Mouse (Mus musculus) intestine, embryonic 14.5 days (tissue): ENCODE results near the gene Tmco4. TPM values are rescaled to one million over a fixed set of nuclear protein-coding genes. Genes with fewer than 3 reads are reported as not detected.

Experiments
- ATAC-seq: fragments of 200-750 bp; cut with Nextera tagmentation; replicated peaks from 2 replicates; pipeline ENCODE4 v1.8.0; 2017; ENCODE audit warnings: low read depth, moderate number of reproducible peaks, moderate TSS enrichment, moderate library complexity; ENCODE audit not compliant: low FRiP score, low TSS enrichment
- DNase-seq: peaks from one replicate; pipeline ENCODE4 v3.0.0-alpha.2; 2018; ENCODE audit warnings: low spot score
- H3K27ac ChIP-seq: fragments of 300-500 bp; sonication (generic); 2 replicates; pipeline ENCODE4 v1.5.1; 2014; ENCODE audit warnings: low read depth, mild to moderate bottlenecking, control low read depth
- H3K27me3 ChIP-seq: fragments of 300-500 bp; sonication (generic); replicated peaks from 2 replicates; pipeline ENCODE4 v1.6.1; 2014; ENCODE audit warnings: low read length, control low read depth; ENCODE audit not compliant: control insufficient read depth, insufficient read depth
- H3K36me3 ChIP-seq: fragments of 300-500 bp; sonication (generic); 2 replicates; pipeline ENCODE4 v1.6.1; 2014; ENCODE audit warnings: low read length, control low read depth; ENCODE audit not compliant: control insufficient read depth, insufficient read depth
- H3K4me1 ChIP-seq: fragments of 300-500 bp; sonication (generic); replicated peaks from 2 replicates; pipeline ENCODE4 v1.6.1; 2014; ENCODE audit warnings: low read length, control low read depth, mixed read lengths; ENCODE audit not compliant: control insufficient read depth, insufficient read depth
- H3K4me2 ChIP-seq: fragments of 300-500 bp; sonication (generic); 2 replicates; pipeline ENCODE4 v1.6.1; 2014; ENCODE audit warnings: low read length
- H3K4me3 ChIP-seq: fragments of 300-500 bp; sonication (generic); 2 replicates; pipeline ENCODE4 v1.5.1; 2014; ENCODE audit warnings: low read depth, low read length, control low read depth, mixed read lengths
- H3K9ac ChIP-seq: fragments of 300-500 bp; sonication (generic); 2 replicates; pipeline ENCODE4 v1.6.1; 2014; ENCODE audit warnings: mild to moderate bottlenecking, low read length
- H3K9me3 ChIP-seq: fragments of 300-500 bp; sonication (generic); 2 replicates; pipeline ENCODE4 v1.6.1; 2016; ENCODE audit warnings: low read length, control low read depth; ENCODE audit not compliant: control insufficient read depth
- WGBS: fragments of 180-500 bp; shearing (Covaris S2); extraction: QIAGEN DNeasy Blood & Tissue Kit; methylation state at CpG from one replicate; pipeline ENCODE4 v1.1.7; 2014; 5-methylcytosine and 5-hydroxymethylcytosine counted together
- polyA plus RNA-seq: library from polyadenylated mRNA; unstranded; fragments of >200 nt; fragmentation: Nextera tagmentation; extraction: Ambion mirVana; gene quantifications from 2 replicates; pipeline ENCODE4 v1.2.1, GENCODE M21; 2014

Gene Tmco4
- polyA plus RNA-seq, 1 experiment from 2014 or later: 10.0 TPM

- no peak overlapping the region for H3K4me2 ChIP-seq
- no peaks in the 10 kb centered on the region for H3K4me1 ChIP-seq
- no peak overlapping the region for H3K4me3 ChIP-seq
- no peak for ATAC-seq
- no peak for DNase-seq
- no peaks in the 10 kb centered on the region for H3K9me3 ChIP-seq
- no peak overlapping the region for H3K27ac ChIP-seq
- no peak overlapping the region for H3K9ac ChIP-seq
- H3K27me3 ChIP-seq: no peaks in the 10 kb centered on the region
- WGBS: 84% methylated on average over 5 of the region's 5 CpGs
- no peaks in the 10 kb centered on the region for H3K36me3 ChIP-seq
These were observed 73.7 kb downstream of the Tmco4 start for GRCm38 (mm10) chr4:139046354-139046753.

- Histone ChIP-seq H3K9me3 (no peaks in the 10 kb centered on the region), H3K9ac (no peak overlapping the region), H3K4me2 (no peak overlapping the region), H3K4me3 (no peak overlapping the region), H3K27me3 (no peaks in the 10 kb centered on the region), H3K4me1 (no peaks in the 10 kb centered on the region), H3K36me3 (no peaks in the 10 kb centered on the region), H3K27ac (no peak overlapping the region)
- DNase-seq: no peak
- WGBS: 77% methylated on average over 6 of the region's 6 CpGs
- ATAC-seq: no peak
These were observed 75.8 kb downstream of the Tmco4 start for GRCm38 (mm10) chr4:139048518-139048917.

- WGBS: 81% methylated on average over 7 of the region's 7 CpGs
- no peak overlapping the region for H3K27ac ChIP-seq
- no peak overlapping the region for H3K4me3 ChIP-seq
These were observed 80.1 kb downstream of the Tmco4 start for GRCm38 (mm10) chr4:139052796-139053195.

GRCm38 (mm10) chr4:139053391-139053790, 80.7 kb downstream of the Tmco4 start:
- DNase-seq (no peak), ATAC-seq (no peak)
- no peak overlapping the region for H3K4me2 ChIP-seq
- H3K27ac ChIP-seq: no peak overlapping the region
- no peaks in the 10 kb centered on the region for H3K4me1 ChIP-seq
- no peak overlapping the region for H3K4me3 ChIP-seq
- H3K9me3 ChIP-seq: no peaks in the 10 kb centered on the region
- H3K27me3 ChIP-seq: no peaks in the 10 kb centered on the region
- H3K36me3 ChIP-seq: no peaks in the 10 kb centered on the region
- 54% methylated on average over 5 of the region's 5 CpGs for WGBS
- H3K9ac ChIP-seq: no peak overlapping the region

More at GRCm38 (mm10) chr4:139052796-139053195, 80.1 kb downstream of the Tmco4 start:
- Histone ChIP-seq H3K9me3 (no peaks in the 10 kb centered on the region), H3K27me3 (no peaks in the 10 kb centered on the region), H3K36me3 (no peaks in the 10 kb centered on the region), H3K4me2 (no peak overlapping the region), H3K4me1 (no peaks in the 10 kb centered on the region), H3K9ac (no peak overlapping the region)
- DNase-seq (no peak), ATAC-seq (no peak)

- no peaks in the 10 kb centered on the region for H3K4me1 ChIP-seq
- no peak for ATAC-seq
- DNase-seq: no peak
- no peaks in the 10 kb centered on the region for H3K9me3 ChIP-seq
- H3K4me3 ChIP-seq: no peak overlapping the region
- no peak overlapping the region for H3K9ac ChIP-seq
- H3K4me2 ChIP-seq: no peak overlapping the region
- H3K27ac ChIP-seq: no peak overlapping the region
- no peaks in the 10 kb centered on the region for H3K36me3 ChIP-seq
- H3K27me3 ChIP-seq: no peaks in the 10 kb centered on the region
- 48% methylated on average over 9 of the region's 9 CpGs for WGBS
These were observed 81.7 kb downstream of the Tmco4 start for GRCm38 (mm10) chr4:139054300-139054923.

GRCm38 (mm10) chr4:139055336-139055735, 82.6 kb downstream of the Tmco4 start:
- H3K4me1 ChIP-seq: no peaks in the 10 kb centered on the region
- no peak overlapping the region for H3K27ac ChIP-seq
- ATAC-seq (no peak), DNase-seq (no peak)
- no peaks in the 10 kb centered on the region for H3K36me3 ChIP-seq
- no peak overlapping the region for H3K9ac ChIP-seq
- 85% methylated on average over 4 of the region's 4 CpGs for WGBS
- H3K4me3 ChIP-seq: no peak overlapping the region
- H3K9me3 ChIP-seq: no peaks in the 10 kb centered on the region
- H3K27me3 ChIP-seq: no peaks in the 10 kb centered on the region
- H3K4me2 ChIP-seq: no peak overlapping the region

- no peaks in the 10 kb centered on the region for H3K36me3 ChIP-seq
- H3K4me2 ChIP-seq: no peak overlapping the region
- no peak overlapping the region for H3K4me3 ChIP-seq
- WGBS: 74% methylated on average over 3 of the region's 3 CpGs
- no peak overlapping the region for H3K27ac ChIP-seq
- H3K9me3 ChIP-seq: no peaks in the 10 kb centered on the region
- no peak overlapping the region for H3K9ac ChIP-seq
- no peaks in the 10 kb centered on the region for H3K27me3 ChIP-seq
- ATAC-seq (no peak), DNase-seq (no peak)
- no peaks in the 10 kb centered on the region for H3K4me1 ChIP-seq
These were observed 83.1 kb downstream of the Tmco4 start for GRCm38 (mm10) chr4:139055744-139056143.

- Histone ChIP-seq H3K4me1 (no peaks in the 10 kb centered on the region), H3K4me2 (no peak overlapping the region), H3K27ac (no peak overlapping the region), H3K4me3 (no peak overlapping the region), H3K9me3 (no peaks in the 10 kb centered on the region), H3K36me3 (no peaks in the 10 kb centered on the region), H3K27me3 (no peaks in the 10 kb centered on the region), H3K9ac (no peak overlapping the region)
- WGBS: 73% methylated on average over 5 of the region's 5 CpGs
- DNase-seq (no peak), ATAC-seq (no peak)
These were observed 84.6 kb downstream of the Tmco4 start for GRCm38 (mm10) chr4:139057291-139057690.

GRCm38 (mm10) chr4:139058029-139058428, 85.3 kb downstream of the Tmco4 start:
- H3K9me3 ChIP-seq: no peaks in the 10 kb centered on the region

More at GRCm38 (mm10) chr4:139058029-139058428, 85.3 kb downstream of the Tmco4 start:
- no peaks in the 10 kb centered on the region for H3K4me1 ChIP-seq
- no peak overlapping the region for H3K9ac ChIP-seq
- no peak overlapping the region for H3K4me3 ChIP-seq
- DNase-seq: no peak
- 88% methylated on average over 5 of the region's 5 CpGs for WGBS
- H3K27ac ChIP-seq: no peak overlapping the region
- no peak overlapping the region for H3K4me2 ChIP-seq
- no peak for ATAC-seq
- H3K27me3 ChIP-seq: no peaks in the 10 kb centered on the region
- no peaks in the 10 kb centered on the region for H3K36me3 ChIP-seq
